ENCODE assay signal across 8 mouse cellular contexts in the genomic region with DNA sequence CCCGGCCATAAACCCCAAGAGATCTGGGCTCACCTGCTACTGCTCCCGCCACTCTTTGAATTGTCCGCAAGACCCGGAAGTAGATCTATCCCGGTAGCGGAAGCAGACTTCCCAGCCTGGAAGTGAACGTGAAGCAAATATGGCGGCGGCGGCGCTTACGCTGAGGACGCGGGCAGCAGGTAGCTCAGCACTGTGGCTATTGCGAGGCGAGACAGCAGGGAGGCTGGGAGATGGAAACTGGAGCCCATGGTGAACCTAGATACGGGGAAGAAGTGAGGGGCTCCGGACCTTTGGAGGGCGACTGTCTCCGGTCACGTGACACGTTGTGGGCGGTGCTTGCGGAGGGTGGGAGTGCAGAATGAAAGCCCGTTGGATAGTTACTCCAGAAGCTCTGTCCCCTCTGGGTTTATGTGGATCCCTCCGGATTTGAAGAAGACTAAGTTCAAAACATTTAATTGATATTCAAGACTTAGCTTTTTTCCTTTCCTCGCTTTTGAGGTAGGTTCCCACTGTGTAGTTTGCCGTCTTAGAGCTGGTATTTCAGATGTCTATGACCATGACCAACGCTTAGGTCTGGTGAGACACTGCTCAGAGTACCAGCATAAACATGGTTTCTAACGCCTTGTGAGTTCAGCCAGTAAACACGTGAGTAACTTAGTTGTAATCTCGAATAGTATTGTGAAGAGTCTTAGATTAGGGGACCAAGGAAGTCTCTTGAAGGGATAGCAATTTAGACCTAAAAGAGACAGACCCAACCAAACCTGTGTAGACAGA. TPM values are rescaled to one million over a fixed set of nuclear protein-coding genes. Genes with fewer than 3 reads are reported as not detected.
DNase-seq lines count a peak whose midpoint lies in the region; ATAC-seq and TF ChIP-seq lines count a peak whose summit lies in the region.

TSS of gene Mrpl27 (plus strand) at position 105 of the 774 bp plus-strand sequence.
TSS of gene Eme1 (minus strand) at position 302 of the 774 bp plus-strand sequence.

- H3K79me2 ChIP-seq in heart, adult 2 months (replicated peaks; ENCODE audit: control insufficient read depth, insufficient read depth, low read length) = no peaks in the 10 kb centered on the region; the same call in 1 of the 2 replicates

- 1% methylated on average over 32 of the region's 32 CpGs for WGBS in embryonic facial prominence, embryonic 12.5 days
- under 1% methylated on average over 32 of the region's 32 CpGs for WGBS in heart, adult 2 months
- WGBS in kidney, adult 2 months = under 1% methylated on average over 32 of the region's 32 CpGs
- WGBS in limb, embryonic 12.5 days = under 1% methylated on average over 32 of the region's 32 CpGs
- WGBS in midbrain, embryonic 14.5 days = 1% methylated on average over 32 of the region's 32 CpGs

- peak within 1 kb of the TSS; percentile 93 for H3K27ac ChIP-seq in embryonic facial prominence, embryonic 12.5 days
- H3K27ac ChIP-seq in heart, adult 2 months = peak within 1 kb of the TSS; percentile 99
- H3K27ac ChIP-seq in kidney, adult 2 months (ENCODE audit: insufficient read depth, low read depth, low read length) = peak within 1 kb of the TSS; percentile 96
- peak within 1 kb of the TSS; percentile 92 for H3K27ac ChIP-seq in limb, embryonic 12.5 days
- peak within 1 kb of the TSS; percentile 94 for H3K27ac ChIP-seq in midbrain, embryonic 14.5 days (replicated peaks; ENCODE audit: low read depth, low read length)

- intact Hi-C loops in heart, adult 2 months (cut with DNase I) = loop anchor here (2.0 kb wide), 1 partner anchor 21 kb away; no protein-coding TSS in a partner anchor

- no peaks in the 10 kb centered on the region for H3K27me3 ChIP-seq in embryonic facial prominence, embryonic 12.5 days
- no peaks in the 10 kb centered on the region for H3K27me3 ChIP-seq in heart, adult 2 months (ENCODE audit: control insufficient read depth, insufficient read depth, low read length)
- H3K27me3 ChIP-seq in kidney, adult 2 months (replicated peaks; ENCODE audit: control insufficient read depth, insufficient read depth, low read length) = no peaks in the 10 kb centered on the region
- no peaks in the 10 kb centered on the region for H3K27me3 ChIP-seq in limb, embryonic 12.5 days
- H3K27me3 ChIP-seq in midbrain, embryonic 14.5 days (ENCODE audit: control insufficient read depth, insufficient read depth, low read length) = no peaks in the 10 kb centered on the region

- H3K36me3 ChIP-seq in embryonic facial prominence, embryonic 12.5 days = peaks cover 29% of the 10 kb centered on the region
- H3K36me3 ChIP-seq in heart, adult 2 months (ENCODE audit: control insufficient read depth, insufficient read depth, low read length) = peaks cover 3% of the 10 kb centered on the region; the same call in 1 of the 2 replicates
- no peaks in the 10 kb centered on the region for H3K36me3 ChIP-seq in kidney, adult 2 months (ENCODE audit: control insufficient read depth, insufficient read depth, low read length)
- H3K36me3 ChIP-seq in limb, embryonic 12.5 days = peaks cover 55% of the 10 kb centered on the region
- peaks cover 31% of the 10 kb centered on the region for H3K36me3 ChIP-seq in midbrain, embryonic 14.5 days (ENCODE audit: control insufficient read depth, insufficient read depth, low read length)

- H3K9ac ChIP-seq in embryonic facial prominence, embryonic 12.5 days = peak within 1 kb of the TSS; percentile 37
- peak within 1 kb of the TSS; percentile 59 for H3K9ac ChIP-seq in heart, adult 2 months (ENCODE audit: low read depth, low read length)
- H3K9ac ChIP-seq in limb, embryonic 12.5 days (replicated peaks) = peak within 1 kb of the TSS; percentile 62
- peak within 1 kb of the TSS; percentile 62 for H3K9ac ChIP-seq in midbrain, embryonic 14.5 days (replicated peaks; ENCODE audit: low read length)

- 0 out of 2 replicates have a peak, but pooled peaks have one; percentile 61 for TF ChIP-seq EP300 in heart, adult 2 months (IDR thresholded peaks at IDR 0.05; ENCODE audit: insufficient read depth, low read depth, low read length)

- H3K4me2 ChIP-seq in embryonic facial prominence, embryonic 12.5 days (replicated peaks) = peak within 1 kb of the TSS; percentile 53
- peak within 1 kb of the TSS; percentile 66 for H3K4me2 ChIP-seq in limb, embryonic 12.5 days
- peak within 1 kb of the TSS; percentile 83 for H3K4me2 ChIP-seq in midbrain, embryonic 14.5 days (ENCODE audit: low read length)

- peak; percentile 88 for DNase-seq in 3T3-L1 (ENCODE audit: low read depth, low spot score)
- DNase-seq in adrenal gland, postnatal 36 days = peak; percentile 86 to 93
- DNase-seq in heart, adult 2 months = peak; percentile 90 to 94
- peak; percentile 93 for DNase-seq in kidney, adult 2 months
- DNase-seq in midbrain, embryonic 14.5 days = peak; percentile 89
- peak; percentile 85 for DNase-seq in spleen, adult 12 weeks (ENCODE audit: low spot score)

- no peaks in the 10 kb centered on the region for H3K9me3 ChIP-seq in embryonic facial prominence, embryonic 12.5 days
- H3K9me3 ChIP-seq in limb, embryonic 12.5 days = no peaks in the 10 kb centered on the region
- H3K9me3 ChIP-seq in midbrain, embryonic 14.5 days (ENCODE audit: control insufficient read depth, low read length) = no peaks in the 10 kb centered on the region

- peak within 1 kb of the TSS; percentile 63 for H3K4me3 ChIP-seq in embryonic facial prominence, embryonic 12.5 days
- H3K4me3 ChIP-seq in heart, adult 2 months = peak within 1 kb of the TSS; percentile 66
- H3K4me3 ChIP-seq in kidney, adult 2 months (ENCODE audit: insufficient read depth, low read depth, low read length) = peak within 1 kb of the TSS; percentile 72
- H3K4me3 ChIP-seq in limb, embryonic 12.5 days (replicated peaks) = peak within 1 kb of the TSS; percentile 70
- peak within 1 kb of the TSS; percentile 64 for H3K4me3 ChIP-seq in midbrain, embryonic 14.5 days (replicated peaks; ENCODE audit: low read depth, low read length)

- ATAC-seq in embryonic facial prominence, embryonic 12.5 days (ENCODE audit: insufficient number of reproducible peaks, insufficient read depth, low FRiP score, low TSS enrichment) = peak; percentile 79
- ATAC-seq in limb, embryonic 12.5 days (ENCODE audit: insufficient number of reproducible peaks, insufficient read depth, low FRiP score, low TSS enrichment, low read depth) = peak; percentile 75
- peak; percentile 84 for ATAC-seq in midbrain, embryonic 14.5 days (ENCODE audit: low FRiP score, low TSS enrichment)

- peak; percentile 69 for TF ChIP-seq POLR2A in heart, adult 2 months (IDR thresholded peaks at IDR 0.05; ENCODE audit: insufficient read depth, low read depth, low read length)
- TF ChIP-seq POLR2A in kidney, adult 2 months (IDR thresholded peaks at IDR 0.05; ENCODE audit: low read depth, low read length) = peak; percentile 14

- 0 out of 2 replicates have a peak, but pooled peaks have one; percentile 8 for TF ChIP-seq CTCF in heart, adult 2 months (IDR thresholded peaks at IDR 0.05)
- no peak for TF ChIP-seq CTCF in kidney, adult 2 months (conservative IDR thresholded peaks at IDR 0.05; ENCODE audit: insufficient read depth, insufficient read length, low read depth, low read length)

- H3K4me1 ChIP-seq in embryonic facial prominence, embryonic 12.5 days = peaks cover 7% of the 10 kb centered on the region
- H3K4me1 ChIP-seq in heart, adult 2 months (ENCODE audit: control insufficient read depth, insufficient read depth, low read length) = no peaks in the 10 kb centered on the region; the same call in none of the 2 replicates
- no peaks in the 10 kb centered on the region for H3K4me1 ChIP-seq in kidney, adult 2 months (ENCODE audit: control insufficient read depth, insufficient read depth, low read length)
- H3K4me1 ChIP-seq in limb, embryonic 12.5 days (replicated peaks) = peaks cover 17% of the 10 kb centered on the region
- peaks cover 15% of the 10 kb centered on the region for H3K4me1 ChIP-seq in midbrain, embryonic 14.5 days (ENCODE audit: control insufficient read depth, insufficient read depth, low read length)

RNA-seq across cellular contexts. Expression of gene Mrpl27, which starts in this region (rescaled TPM):
- 10 to 100 TPM; 65.6 to 90.4 TPM for total RNA-seq in adrenal gland, postnatal 36 days (2021)
- 139 and 142 TPM in 2 replicates for polyA plus RNA-seq in embryonic facial prominence, embryonic 12.5 days (2016; fragmentation: Nextera tagmentation; extraction: Ambion mirVana)
- 10 to 100 TPM; 54.9 to 59.5 TPM for total RNA-seq in heart, adult 2 months (2021)
- 67.0 and 74.1 TPM in 2 replicates for polyA plus RNA-seq in heart, adult 2 months (2012; rRNA removed)
- polyA plus RNA-seq in kidney, adult 2 months (2012; rRNA removed) = 92.0 and 121 TPM in 2 replicates
- 144 and 148 TPM in 2 replicates for polyA plus RNA-seq in limb, embryonic 12.5 days (2016; fragmentation: Nextera tagmentation; extraction: Ambion mirVana)
- polyA plus RNA-seq in midbrain, embryonic 14.5 days (2014; fragmentation: Nextera tagmentation; extraction: Ambion mirVana) = 115 and 131 TPM in 2 replicates

RNA-seq across cellular contexts. Expression of gene Eme1, which starts in this region (rescaled TPM):
- total RNA-seq in adrenal gland, postnatal 36 days (2021) = under 1 TPM; 0.72 to 0.99 TPM
- polyA plus RNA-seq in embryonic facial prominence, embryonic 12.5 days (2016; fragmentation: Nextera tagmentation; extraction: Ambion mirVana) = 33.3 and 37.5 TPM in 2 replicates
- not detected for total RNA-seq in heart, adult 2 months (2021)
- 0.12 and 0.14 TPM in 2 replicates for polyA plus RNA-seq in heart, adult 2 months (2012; rRNA removed)
- 0.13 and 0.22 TPM in 2 replicates for polyA plus RNA-seq in kidney, adult 2 months (2012; rRNA removed)
- 37.1 and 42.2 TPM in 2 replicates for polyA plus RNA-seq in limb, embryonic 12.5 days (2016; fragmentation: Nextera tagmentation; extraction: Ambion mirVana)
- polyA plus RNA-seq in midbrain, embryonic 14.5 days (2014; fragmentation: Nextera tagmentation; extraction: Ambion mirVana) = 2.2 and 4.4 TPM in 2 replicates

Comparison
In these comparisons a context has a peak if more than half of its experiments do, and no peak if none do; other contexts are left out.
1. Peak in every context shown above with its lines: DNase-seq, ATAC-seq, H3K4me3 ChIP-seq and H3K27ac ChIP-seq.